Mouse (Mus musculus): ENCODE measurements around the gene Pgs1. TPM values are rescaled to one million over a fixed set of nuclear protein-coding genes. Genes with fewer than 3 reads are reported as not detected.

Pgs1 gene
- total RNA-seq, 1 experiment from 2014 or later = 20.4 TPM

DNA sequence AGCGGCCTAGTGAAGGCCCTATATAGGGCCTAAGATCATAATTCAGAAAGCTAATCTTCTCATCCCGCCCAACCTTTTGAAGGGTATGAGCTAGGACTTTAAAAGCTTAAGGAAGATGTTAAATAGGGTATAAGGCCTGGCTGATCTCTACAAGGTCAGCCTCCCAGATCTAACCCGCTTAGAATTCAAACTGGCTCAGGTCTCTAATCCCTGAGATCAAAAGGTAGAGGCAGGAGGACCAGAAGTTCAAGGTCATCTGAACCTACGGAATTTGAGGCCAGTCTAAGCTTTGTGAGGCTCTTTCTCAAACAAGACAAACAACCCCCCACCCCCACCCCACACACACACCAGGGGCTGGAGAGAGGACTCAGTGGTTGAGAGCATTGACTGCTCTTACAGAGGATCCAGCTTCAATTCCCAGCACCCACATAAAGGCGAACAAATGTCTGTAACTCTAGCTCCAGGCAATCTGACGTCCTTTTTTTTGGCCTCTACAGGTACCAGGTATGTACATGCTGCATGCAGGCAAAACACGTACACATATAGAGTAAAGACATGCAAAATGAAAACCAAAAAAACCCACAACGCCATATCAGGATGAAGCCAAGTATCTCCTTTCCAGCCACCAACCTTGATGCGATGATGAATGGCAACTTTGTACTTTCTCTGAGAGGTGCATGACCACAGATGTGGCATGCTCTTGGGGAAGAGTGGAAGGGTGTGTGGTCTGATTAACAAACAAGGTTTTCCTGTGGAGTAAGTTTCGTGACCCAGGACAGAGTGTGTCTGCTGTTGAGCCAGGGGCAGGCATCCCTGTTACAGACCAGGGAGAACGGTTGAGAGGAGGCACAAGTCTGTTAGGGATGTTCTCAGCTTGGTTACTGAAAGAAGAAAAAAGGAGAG lies 13.2 kb upstream of the Pgs1 start:
- no peak for ATAC-seq (replicated peaks; ENCODE audit: insufficient number of reproducible peaks, low FRiP score, low TSS enrichment, poor library complexity, severe bottlenecking)

DNA sequence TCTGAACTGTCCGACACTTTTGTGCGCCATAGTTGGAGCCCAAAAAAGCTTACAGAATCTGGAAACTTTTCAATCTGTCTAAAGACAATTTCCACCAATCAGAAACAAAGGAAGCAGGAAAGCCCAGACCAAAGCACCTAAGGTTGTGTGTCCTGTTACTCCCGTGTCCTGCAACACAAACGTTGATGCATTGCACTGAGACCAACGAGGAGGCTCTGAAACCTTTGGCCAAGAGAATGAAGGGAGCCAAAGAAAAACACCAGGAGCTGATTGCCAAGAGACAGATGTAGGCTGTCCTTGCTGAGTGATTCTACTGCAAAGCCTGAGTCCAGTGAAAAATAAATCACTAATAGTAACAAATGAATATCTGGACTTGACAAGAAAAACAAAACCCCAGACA lies 12.5 kb upstream of the Pgs1 start:
- ATAC-seq (replicated peaks; ENCODE audit: insufficient number of reproducible peaks, low FRiP score, low TSS enrichment, poor library complexity, severe bottlenecking) = no peak

DNA sequence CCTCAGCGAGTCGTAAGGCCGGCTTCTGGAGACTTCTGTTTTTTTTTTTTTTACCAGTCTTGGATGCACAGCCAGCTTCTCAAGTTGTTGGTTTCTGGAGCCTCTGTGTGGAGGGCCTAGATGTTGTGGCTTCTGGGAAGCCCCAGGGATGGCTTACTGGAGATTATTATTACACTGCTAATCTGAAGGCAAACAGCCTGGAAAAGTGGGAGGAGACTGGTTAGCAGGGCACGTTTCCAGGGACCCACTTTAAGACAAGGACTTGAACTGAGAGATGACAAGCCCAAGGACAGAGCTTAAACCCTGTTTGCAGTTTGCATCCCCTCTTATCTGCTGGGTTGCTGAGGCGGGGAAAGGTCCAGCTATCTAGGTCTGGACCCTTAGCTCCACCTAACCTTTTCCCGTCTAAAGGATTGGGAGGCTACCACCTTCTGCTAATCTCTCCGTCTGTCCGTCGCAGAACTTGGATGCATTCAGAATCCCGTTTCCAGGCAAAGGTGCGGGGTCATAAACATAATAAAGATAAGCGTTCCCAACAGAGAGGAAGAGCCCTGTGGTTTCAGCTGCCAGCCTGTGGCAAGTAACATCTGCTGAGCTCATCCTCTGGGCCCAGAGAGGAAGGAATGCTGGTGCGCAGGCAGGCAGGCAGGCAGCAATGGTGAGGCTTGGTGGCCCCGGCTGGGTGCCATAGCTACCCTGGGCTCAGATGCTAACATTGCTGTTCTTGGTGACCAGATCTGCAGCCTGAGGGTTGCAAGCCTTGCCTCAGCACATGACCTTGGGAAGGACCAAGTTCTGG lies 11.6 kb upstream of the Pgs1 start:
- no peak for ATAC-seq (replicated peaks; ENCODE audit: insufficient number of reproducible peaks, low FRiP score, low TSS enrichment, poor library complexity, severe bottlenecking)

DNA sequence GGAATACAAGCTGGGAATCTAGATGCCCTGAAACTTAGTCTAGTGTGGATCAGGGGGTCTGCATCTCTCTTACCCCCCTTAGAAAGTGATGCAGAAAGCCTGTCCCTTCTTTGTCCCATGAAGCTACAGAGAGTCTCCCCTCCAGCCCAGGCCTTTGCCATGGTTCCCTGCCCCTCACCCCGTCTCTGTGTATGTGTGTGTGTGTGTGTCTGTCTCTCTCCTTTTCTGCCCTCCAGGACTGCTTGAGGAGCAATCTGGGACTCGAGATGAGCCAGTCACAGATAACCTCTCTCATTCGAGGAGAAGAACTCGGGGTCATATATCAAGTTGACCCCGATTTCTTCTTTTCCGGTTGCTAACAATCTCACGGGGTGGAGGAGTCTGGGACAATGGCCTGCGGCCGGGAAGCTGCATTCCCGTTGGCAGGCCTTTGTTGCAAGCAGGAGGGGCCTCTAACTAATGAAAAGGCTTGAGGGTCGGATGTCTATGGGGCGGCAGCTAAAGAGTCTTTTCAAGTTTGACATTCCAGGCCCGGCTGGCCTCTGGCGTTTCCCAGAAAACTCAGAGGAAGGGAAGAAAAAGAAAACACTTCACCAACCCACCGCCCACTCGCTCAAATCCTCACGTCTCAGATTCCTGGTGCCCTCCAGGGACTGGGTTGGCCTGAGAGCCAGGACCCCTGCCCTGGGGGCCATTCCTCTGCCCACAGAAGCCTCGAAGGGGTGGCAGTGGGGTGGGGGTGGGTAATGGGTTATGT lies 10.7 kb upstream of the Pgs1 start:
- ATAC-seq (replicated peaks; ENCODE audit: insufficient number of reproducible peaks, low FRiP score, low TSS enrichment, poor library complexity, severe bottlenecking) = no peak

DNA sequence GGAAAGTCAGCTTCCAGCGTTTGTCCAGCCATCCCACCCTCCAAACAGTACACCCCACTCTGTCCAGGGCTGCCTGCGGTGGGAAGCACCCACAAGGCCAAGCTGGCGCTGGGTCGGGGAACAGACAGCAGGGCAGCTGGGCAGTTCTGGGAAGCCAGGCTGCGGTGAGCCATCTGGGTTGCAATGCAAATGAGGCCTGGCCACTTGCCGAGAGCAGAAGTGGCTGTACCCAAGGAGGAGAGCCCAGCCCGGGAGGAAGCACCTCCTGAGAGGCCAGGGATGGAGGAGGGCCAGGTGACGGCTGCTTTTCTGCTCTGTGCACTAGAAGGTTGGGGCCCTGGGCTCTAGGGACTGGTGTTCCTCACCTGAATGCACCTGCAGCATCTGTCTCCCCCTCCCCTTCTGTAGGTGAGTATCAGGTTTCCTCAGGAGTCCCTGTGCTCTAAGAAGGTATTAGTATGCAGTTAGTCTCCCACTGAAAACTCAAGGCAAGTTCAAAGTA lies 10.0 kb upstream of the Pgs1 start:
- peak; percentile 74 for ATAC-seq (replicated peaks; ENCODE audit: insufficient number of reproducible peaks, low FRiP score, low TSS enrichment, poor library complexity, severe bottlenecking)

DNA sequence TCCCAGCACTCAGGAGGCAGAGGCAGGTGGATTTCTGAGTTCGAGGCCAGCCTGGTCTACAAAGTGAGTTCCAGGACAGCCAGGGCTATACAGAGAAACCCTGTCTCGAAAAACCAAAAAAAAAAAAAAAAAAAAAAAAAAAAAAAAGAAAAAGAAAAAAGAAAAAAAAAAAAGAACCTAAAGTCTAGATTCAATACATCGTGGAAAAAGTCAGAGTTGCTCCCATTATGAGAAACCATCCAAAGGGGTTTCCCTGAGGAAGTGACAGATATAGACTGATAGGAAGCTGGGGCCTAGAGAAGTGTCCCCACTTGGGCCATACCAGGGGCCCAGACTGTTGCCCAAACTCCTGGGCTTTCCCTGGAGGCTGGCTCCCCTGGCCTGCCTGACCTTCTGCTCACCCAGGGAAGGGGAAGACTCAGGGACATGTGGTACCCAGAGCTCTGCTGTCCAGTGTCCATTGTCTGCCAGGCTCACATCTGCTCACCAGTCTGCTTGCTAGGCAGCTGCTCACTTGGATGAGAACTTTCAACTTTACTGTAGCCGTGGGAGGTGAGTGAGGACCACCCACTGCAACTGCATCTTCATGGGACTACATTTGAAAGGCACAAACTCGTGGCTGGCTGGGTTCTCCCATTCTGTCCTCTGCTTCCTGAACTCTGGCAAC lies 8.3 kb upstream of the Pgs1 start:
- no peak for ATAC-seq (replicated peaks; ENCODE audit: insufficient number of reproducible peaks, low FRiP score, low TSS enrichment, poor library complexity, severe bottlenecking)

DNA sequence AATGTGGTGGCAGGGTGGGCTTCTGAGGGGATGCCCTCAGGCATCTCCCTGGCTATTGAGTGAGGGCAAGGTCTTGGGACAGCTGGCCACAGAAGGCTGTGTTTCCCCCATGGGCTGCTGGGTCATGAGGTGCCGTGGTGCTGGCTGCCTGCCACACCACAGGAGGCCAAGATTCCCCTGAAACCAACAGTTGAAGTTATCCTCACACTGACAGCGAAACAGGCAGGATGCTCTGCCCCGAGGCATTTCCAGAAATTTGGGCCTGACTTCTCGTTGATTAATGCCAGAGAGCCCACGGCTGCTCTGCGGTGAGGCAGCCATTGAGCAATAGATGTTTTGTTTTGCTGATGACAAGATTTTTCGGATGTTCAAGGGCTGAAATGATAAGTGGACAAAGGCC lies 6.7 kb upstream of the Pgs1 start:
- ATAC-seq (replicated peaks; ENCODE audit: insufficient number of reproducible peaks, low FRiP score, low TSS enrichment, poor library complexity, severe bottlenecking) = 0 out of 2 replicates have a peak, but pooled peaks have one; percentile 41

DNA sequence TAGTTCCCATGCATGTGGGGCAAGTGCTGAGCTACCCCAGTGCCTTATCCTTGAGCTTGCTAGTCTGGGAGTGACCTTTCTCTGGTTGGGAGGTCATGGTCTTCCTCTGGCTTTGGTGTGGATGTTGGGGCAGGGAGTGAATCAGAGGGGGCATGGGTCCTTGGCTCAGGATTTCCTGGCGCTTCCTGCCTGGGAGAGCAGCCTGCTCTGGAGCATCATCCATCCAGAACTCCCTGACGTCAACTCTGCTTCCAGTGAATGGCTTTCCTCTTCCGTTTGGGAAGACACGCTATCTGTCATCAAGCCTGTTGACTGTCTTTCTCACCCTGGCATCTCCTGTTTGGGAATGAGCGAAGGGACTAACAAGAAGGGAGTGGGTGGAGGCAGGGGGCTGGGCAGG lies 3.7 kb upstream of the Pgs1 start:
- no peak for ATAC-seq (replicated peaks; ENCODE audit: insufficient number of reproducible peaks, low FRiP score, low TSS enrichment, poor library complexity, severe bottlenecking)

DNA sequence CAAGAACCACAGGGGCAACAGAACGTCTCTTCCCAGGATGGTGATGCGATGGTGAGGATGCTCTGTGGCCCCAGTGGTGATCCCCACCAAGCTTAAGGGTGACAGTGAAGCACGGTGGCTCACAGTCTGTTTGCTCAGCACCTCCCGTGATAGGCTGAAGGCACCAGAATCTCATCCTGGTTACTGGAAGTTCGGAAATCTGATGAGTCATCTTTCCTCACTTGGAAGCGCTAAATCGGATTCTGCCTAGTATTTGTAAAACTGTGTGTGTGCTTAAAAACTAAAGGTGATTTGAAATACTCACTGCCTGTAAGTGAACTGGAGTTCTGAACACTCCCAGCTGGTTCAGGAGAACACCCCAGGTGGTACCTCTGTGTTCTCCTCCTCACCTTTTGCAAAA lies 2.3 kb upstream of the Pgs1 start:
- no peak for ATAC-seq (replicated peaks; ENCODE audit: insufficient number of reproducible peaks, low FRiP score, low TSS enrichment, poor library complexity, severe bottlenecking)

DNA sequence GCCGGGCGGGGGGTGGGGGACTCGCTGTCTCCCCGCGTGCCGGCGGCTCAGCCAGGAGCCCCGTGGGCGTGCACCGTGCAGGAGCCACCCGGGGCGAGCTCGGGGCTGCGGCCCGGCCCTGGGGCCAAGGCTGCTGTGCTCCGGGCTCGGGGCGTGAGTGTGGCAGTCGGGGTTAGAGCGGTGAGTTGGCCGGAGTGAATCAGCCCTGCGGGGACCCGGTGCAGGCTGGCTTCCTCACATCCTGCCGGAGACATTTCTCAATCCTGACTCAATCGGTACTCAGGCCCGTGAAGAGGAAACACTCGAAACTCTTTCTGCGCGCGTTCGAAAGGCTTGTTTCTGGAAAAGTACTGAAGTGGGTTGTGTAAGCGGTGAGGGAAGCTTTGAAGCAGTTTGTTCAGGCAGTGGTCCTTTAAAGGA lies 950 bp downstream of the Pgs1 start:
- peak; percentile 55 for ATAC-seq (replicated peaks; ENCODE audit: insufficient number of reproducible peaks, low FRiP score, low TSS enrichment, poor library complexity, severe bottlenecking)

DNA sequence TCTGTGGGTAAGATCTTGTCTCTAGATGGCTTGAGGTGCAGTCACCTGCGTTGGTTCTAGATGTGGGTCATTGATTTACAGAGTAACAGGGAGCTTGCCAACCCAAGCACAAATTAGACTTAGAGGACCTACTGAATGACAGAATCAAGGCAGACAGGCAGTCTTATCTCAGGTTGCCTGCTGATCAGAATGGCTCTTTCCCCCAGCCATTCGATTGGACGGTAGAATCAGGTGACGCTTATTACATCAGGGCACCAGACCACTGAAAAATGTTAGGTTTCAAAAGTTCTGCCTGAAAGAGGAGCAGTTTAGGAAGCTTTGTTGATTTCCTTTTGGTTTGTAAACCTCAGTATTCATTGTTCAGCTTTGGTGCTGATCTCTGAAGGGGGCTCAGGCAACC lies 1.9 kb downstream of the Pgs1 start:
- no peak for ATAC-seq (replicated peaks; ENCODE audit: insufficient number of reproducible peaks, low FRiP score, low TSS enrichment, poor library complexity, severe bottlenecking)

DNA sequence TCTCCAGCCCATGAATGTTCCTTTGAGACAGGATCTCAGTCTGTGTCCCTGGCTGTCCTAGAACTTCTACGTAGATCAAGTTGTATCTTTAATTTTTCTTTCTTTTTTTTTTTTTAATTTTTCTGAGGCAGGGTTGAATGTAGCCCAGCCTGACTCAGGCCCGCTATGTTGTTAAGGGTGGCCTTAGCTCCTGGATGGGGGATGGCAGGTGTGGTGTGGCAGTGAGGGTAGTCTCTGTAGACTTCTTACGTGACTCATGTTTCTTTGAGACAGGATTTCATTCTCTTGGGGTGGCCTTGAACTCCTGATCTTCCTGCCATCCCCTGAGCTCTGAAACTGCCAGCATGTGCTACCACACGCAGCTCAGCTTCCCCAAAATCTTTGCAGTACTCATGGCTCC lies 3.1 kb downstream of the Pgs1 start:
- no peak for ATAC-seq (replicated peaks; ENCODE audit: insufficient number of reproducible peaks, low FRiP score, low TSS enrichment, poor library complexity, severe bottlenecking)

DNA sequence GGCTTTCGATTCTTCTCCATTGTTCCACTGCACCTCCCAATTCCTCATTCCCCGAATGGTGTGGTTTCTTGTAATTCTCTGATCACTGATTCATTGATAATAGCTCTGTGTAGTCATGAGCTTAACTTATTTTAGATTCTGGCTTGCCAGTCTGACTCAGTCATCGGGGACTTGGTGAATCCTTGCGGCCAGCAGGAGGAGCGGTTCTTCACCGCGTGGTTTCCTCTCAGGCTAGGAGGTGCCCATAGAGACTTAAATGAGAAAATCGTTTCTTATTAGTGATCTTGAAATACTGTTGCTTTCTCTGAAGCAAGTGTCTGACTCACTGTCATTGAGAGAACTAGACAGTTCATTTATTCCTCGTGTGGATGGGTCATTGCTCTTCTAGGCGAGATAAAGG lies 3.8 kb downstream of the Pgs1 start:
- no peak for ATAC-seq (replicated peaks; ENCODE audit: insufficient number of reproducible peaks, low FRiP score, low TSS enrichment, poor library complexity, severe bottlenecking)

GRCm38 (mm10) chr11:117991502-117992470 lies 5.7 kb downstream of the Pgs1 start:
- peak; percentile 93 for ATAC-seq (replicated peaks; ENCODE audit: insufficient number of reproducible peaks, low FRiP score, low TSS enrichment, poor library complexity, severe bottlenecking)

DNA sequence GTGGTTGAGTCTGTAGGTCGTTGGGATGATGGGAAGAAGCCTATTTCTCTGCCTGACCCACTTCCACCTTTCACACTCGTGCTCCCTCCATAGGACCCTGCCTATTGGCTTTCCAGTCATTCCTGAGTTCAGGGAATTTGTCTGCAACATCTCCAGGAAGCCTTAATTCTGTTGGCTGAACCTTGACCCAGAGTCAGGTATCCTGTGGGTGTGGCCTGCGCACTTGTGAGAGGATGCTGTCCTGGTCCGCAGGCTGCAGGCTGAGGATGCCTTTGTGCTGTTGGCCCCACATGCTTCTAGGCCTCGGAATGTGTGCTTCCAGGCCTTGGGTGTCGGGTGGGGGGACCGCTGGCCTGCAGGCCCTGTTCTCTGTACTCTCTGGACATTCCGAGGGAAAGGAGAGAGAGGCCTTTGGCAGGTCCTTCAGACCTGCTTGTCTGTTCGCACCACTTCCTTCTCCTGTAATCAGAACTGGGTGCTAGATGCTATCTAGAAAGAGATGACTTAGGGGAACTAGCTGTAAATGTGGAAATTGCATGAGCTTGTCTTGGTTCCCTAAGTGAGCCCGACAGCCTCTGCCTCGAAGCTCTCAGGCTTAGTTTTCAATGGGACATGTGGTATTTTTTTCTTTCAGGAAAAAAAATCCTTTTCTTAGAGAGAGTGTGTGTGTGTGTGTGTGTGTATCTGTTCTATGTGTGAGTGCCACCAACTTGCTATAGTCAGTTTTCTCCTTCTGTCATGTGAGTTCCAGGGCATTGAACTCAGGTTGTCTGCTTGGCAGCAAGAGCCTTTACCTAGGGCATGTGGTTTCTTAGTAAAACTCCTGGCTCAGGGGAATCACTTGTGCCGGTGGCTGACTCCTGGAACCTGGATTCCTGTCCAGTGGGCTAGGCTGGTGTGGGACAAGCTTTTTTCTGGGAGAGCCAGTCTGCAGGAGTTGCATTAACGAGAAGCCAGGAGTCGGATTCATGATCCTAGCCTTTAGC lies 7.4 kb downstream of the Pgs1 start:
- ATAC-seq (replicated peaks; ENCODE audit: insufficient number of reproducible peaks, low FRiP score, low TSS enrichment, poor library complexity, severe bottlenecking) = peak; percentile 45

GRCm38 (mm10) chr11:117994250-117995057 lies 8.4 kb downstream of the Pgs1 start:
- no peak for ATAC-seq (replicated peaks; ENCODE audit: insufficient number of reproducible peaks, low FRiP score, low TSS enrichment, poor library complexity, severe bottlenecking)
